Mouse (Mus musculus) effector memory CD4-positive, alpha-beta T cell, adult 7 months (primary cell): ENCODE data around the gene Fam166a. TPM values are rescaled to one million over a fixed set of nuclear protein-coding genes. Genes with fewer than 3 reads are reported as not detected.

ENCODE experiments used
- polyA plus RNA-seq: library from polyadenylated mRNA; unstranded; fragments of 100-300 nt; shearing (Covaris generic); gene quantifications from one replicate; pipeline ENCODE4 v1.2.1, GENCODE M21; 2017

The Fam166a gene
- polyA plus RNA-seq = not detected

DNA sequence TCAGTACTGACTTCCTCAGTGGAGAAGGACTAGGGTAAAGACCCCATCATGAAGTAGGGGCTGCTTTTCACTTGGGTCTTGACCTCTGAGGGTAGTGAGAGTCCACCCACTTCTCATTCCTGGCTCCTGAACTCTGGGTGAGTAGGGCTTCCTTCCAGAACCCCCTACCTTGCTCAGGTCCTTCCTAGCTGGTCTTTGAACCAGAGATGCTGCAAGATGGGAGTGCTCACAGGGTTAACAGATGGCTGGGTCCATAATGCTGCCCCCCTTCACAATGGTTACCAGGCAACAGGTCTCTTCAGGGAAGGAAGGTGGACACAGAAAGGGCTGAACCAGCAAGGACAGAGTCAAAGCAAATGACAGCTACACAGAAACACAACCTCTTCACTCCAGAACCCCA, at the start of gene Fam166a:
Gene Fam166a (plus strand): TSS at position 301 of the 400 bp plus-strand sequence.

GRCm38 (mm10) chr2:25180478-25180903, 38.1 kb upstream of the Fam166a start, which contains the start of gene Nrarp:
Gene Nrarp, plus strand, starts transcription at chr2:25180758.

GRCm38 (mm10) chr2:25196172-25196954, 22.2 kb upstream of the Fam166a start, which contains the start of gene Tor4a:
Gene Tor4a, minus strand, starts transcription at chr2:25196886.

DNA sequence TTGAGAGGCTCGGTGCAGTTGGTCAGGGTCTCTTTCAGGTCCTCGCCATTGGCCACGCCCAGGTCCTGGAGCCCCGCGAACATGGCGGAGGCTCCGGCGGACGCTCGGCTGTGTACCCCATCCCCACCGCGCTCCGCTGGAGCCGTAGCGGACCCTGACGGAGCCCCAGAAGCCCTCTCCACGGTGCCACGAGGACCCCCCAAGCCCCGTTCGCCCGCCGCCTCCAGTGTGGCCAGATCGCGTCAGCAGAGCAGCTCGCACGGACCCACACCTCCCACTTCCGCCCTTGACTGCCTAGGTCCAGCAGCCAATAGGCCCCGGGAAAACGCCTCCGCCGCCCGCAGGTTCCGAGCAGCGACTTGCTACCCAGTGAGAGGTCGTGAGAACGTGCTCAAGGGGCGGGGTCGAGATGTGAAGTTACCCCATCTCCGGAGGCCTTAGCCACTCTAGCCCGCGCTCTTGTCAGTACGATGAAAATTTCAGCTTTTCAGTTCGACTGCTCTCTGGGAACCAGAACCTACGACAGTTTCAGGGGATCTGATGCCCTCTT, 7.3 kb upstream of the Fam166a start, which contains the start of gene Nelfb:
Gene Nelfb (minus strand): TSS at position 369 of the 550 bp plus-strand sequence.

DNA sequence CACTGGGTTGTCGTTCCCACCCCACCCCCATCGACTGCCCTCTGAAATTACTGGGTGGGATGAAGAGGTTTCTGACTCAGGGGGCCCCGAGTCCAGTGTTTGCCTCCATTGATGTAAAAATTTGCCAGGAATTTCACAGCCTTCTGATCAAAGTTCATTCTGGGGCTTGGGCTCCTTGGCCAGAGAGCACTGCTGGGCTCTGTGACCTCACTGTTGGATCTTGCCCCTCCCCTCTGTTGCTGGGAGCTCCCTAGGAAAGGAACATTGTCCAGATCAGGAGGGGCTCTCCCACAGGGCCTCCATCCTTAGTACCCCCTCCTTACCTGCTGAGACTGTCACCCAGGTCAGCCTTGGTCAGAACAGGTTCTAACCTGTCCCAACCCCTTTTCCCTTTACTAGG, 4.1 kb upstream of the Fam166a start, which contains the start of gene Stpg3:
Gene Stpg3 (minus strand): TSS at position 194 of the 400 bp plus-strand sequence.

GRCm38 (mm10) chr2:25224492-25224765, 5.9 kb downstream of the Fam166a start, which contains the start of gene Tubb4b:
Gene Tubb4b, minus strand, starts transcription at chr2:25224702.

GRCm38 (mm10) chr2:25234050-25234449, 15.5 kb downstream of the Fam166a start, which contains the start of gene Slc34a3:
Gene Slc34a3, minus strand, starts transcription at chr2:25234364.

DNA sequence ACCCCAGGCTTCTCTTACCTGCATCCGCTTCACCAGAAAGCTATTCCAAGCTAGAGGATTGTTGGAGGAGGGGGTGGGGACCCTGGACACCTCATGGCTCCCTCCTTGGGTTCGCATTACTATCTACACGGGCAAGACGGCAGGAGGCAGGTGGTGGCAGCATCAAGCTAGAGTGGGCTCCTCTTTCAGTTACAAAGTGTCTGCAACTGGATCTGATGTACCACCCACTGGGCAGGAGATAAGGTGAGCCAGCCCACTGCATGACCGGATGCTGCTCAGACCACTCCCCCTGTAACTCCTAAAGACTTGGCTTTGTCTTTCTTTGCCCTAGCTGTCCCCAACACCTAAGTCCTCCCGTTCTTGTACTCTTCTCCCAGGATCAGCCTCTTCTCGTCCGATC, 18.1 kb downstream of the Fam166a start, which contains the start of gene Rnf224:
Gene Rnf224 (minus strand): TSS at position 174 of the 400 bp plus-strand sequence.

DNA sequence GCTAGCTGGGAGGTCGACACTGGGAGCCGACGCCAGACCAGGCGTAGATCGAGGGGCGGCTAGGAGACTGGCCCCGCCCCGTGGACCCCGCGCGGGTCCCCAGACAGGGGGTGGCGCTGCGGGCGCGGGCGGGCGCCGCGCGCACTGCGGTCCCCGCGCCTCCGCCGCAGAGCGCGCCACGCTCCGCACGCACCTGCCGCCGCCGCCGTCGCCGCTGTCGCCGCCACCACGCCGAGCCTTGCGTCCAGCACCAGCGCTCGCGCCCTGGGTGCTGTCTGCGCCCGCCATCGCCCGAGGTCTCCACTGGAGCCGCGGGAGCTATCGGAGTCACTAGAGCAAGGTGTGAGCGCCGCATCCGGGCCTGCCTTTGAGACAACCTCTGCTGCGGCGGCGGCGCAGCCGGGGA, 23.6 kb downstream of the Fam166a start, which contains the start of the genes Rnf208 and Cysrt1:
Gene Rnf208 (plus strand): TSS at position 155 of the 406 bp plus-strand sequence.
Gene Cysrt1 (minus strand): TSS at position 352 of the 406 bp plus-strand sequence.

GRCm38 (mm10) chr2:25246183-25247072, 27.9 kb downstream of the Fam166a start, which contains the start of gene AL732309.1:
Gene AL732309.1, minus strand, starts transcription at chr2:25246863.

DNA sequence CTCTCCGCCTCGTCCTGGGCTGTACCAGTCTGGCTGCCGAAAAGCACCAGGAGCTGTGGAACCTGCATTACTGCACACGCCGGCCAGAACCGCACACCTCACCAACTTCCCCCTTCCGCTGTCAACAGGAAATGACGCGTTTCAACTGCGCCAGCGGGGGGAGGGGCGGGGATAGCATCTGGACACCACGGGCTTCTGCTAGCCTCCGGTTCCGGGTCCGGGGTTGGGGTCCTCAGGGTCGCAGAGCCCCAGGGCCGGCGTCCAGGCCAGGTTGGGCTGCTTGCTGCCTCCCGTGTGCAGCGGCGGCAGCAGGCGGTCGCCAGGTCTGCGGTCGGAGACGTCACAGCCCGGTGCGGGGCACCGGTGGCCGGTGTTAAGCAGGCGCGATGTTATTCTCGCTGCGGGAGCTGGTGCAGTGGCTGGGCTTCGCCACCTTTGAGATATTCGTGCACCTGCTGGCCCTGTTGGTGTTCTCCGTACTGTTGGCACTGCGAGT, 36.8 kb downstream of the Fam166a start, which contains the start of gene Tmem203:
Gene Tmem203 (plus strand): TSS at position 156 of the 496 bp plus-strand sequence.

GRCm38 (mm10) chr2:25262291-25262767, 43.8 kb downstream of the Fam166a start, which contains the start of gene Tprn:
Gene Tprn, plus strand, starts transcription at chr2:25262618.

Other genes with a start within 250 kb of the Fam166a start
- 74.5 TPM for gene Mrpl41, start 243.6 kb upstream of the Fam166a start, polyA plus RNA-seq
- gene Pnpla7, start 242.7 kb upstream of the Fam166a start, polyA plus RNA-seq = 77.5 TPM
- 26.2 TPM for gene Nsmf, start 164.4 kb upstream of the Fam166a start, polyA plus RNA-seq
- gene Entpd8, start 138.4 kb upstream of the Fam166a start, polyA plus RNA-seq = not detected
- 0.24 TPM for gene Noxa1, start 123.6 kb upstream of the Fam166a start, polyA plus RNA-seq
- gene Nrarp, start 38.0 kb upstream of the Fam166a start, polyA plus RNA-seq = 8.6 TPM
- 32.6 TPM for gene Tor4a, start 21.9 kb upstream of the Fam166a start, polyA plus RNA-seq
- 86.6 TPM for gene Nelfb, start 7.3 kb upstream of the Fam166a start, polyA plus RNA-seq
- gene Stpg3, start 4.1 kb upstream of the Fam166a start, polyA plus RNA-seq = 0.68 TPM
- 119 TPM for gene Tubb4b, start 6.0 kb downstream of the Fam166a start, polyA plus RNA-seq
- gene Slc34a3, start 15.6 kb downstream of the Fam166a start, polyA plus RNA-seq = not detected
- gene Rnf224, start 18.0 kb downstream of the Fam166a start, polyA plus RNA-seq = not detected
- not detected for gene Rnf208, start 23.5 kb downstream of the Fam166a start, polyA plus RNA-seq
- gene Cysrt1, start 23.7 kb downstream of the Fam166a start, polyA plus RNA-seq = not detected
- 5.2 TPM for gene AL732309.1, start 28.1 kb downstream of the Fam166a start, polyA plus RNA-seq
- gene Tmem203, start 36.7 kb downstream of the Fam166a start, polyA plus RNA-seq = 13.5 TPM
- 25.6 TPM for gene Tprn, start 43.9 kb downstream of the Fam166a start, polyA plus RNA-seq
- 64.4 TPM for gene Ssna1, start 53.7 kb downstream of the Fam166a start, polyA plus RNA-seq
- gene Anapc2, start 53.7 kb downstream of the Fam166a start, polyA plus RNA-seq = 76.4 TPM
- gene Tmem210, start 69.4 kb downstream of the Fam166a start, polyA plus RNA-seq = 0.91 TPM
- gene Lrrc26, start 71.2 kb downstream of the Fam166a start, polyA plus RNA-seq = not detected
- not detected for gene Grin1, start 100.4 kb downstream of the Fam166a start, polyA plus RNA-seq
- gene Man1b1, start 113.6 kb downstream of the Fam166a start, polyA plus RNA-seq = 25.5 TPM
- 12.7 TPM for gene Dpp7, start 137.6 kb downstream of the Fam166a start, polyA plus RNA-seq
- gene Uap1l1, start 146.9 kb downstream of the Fam166a start, polyA plus RNA-seq = 23.4 TPM
- gene Sapcd2, start 153.6 kb downstream of the Fam166a start, polyA plus RNA-seq = not detected
- gene Entpd2, start 177.1 kb downstream of the Fam166a start, polyA plus RNA-seq = not detected
- 2.1 TPM for gene Npdc1, start 180.6 kb downstream of the Fam166a start, polyA plus RNA-seq
- 0.26 TPM for gene Fut7, start 204.5 kb downstream of the Fam166a start, polyA plus RNA-seq
- 51.3 TPM for gene Abca2, start 210.0 kb downstream of the Fam166a start, polyA plus RNA-seq
- gene Clic3, start 238.1 kb downstream of the Fam166a start, polyA plus RNA-seq = 1.0 TPM
- 50.2 TPM for gene Paxx, start 242.3 kb downstream of the Fam166a start, polyA plus RNA-seq